ENCODE assay signal across 8 mouse cellular contexts in the genomic region with DNA sequence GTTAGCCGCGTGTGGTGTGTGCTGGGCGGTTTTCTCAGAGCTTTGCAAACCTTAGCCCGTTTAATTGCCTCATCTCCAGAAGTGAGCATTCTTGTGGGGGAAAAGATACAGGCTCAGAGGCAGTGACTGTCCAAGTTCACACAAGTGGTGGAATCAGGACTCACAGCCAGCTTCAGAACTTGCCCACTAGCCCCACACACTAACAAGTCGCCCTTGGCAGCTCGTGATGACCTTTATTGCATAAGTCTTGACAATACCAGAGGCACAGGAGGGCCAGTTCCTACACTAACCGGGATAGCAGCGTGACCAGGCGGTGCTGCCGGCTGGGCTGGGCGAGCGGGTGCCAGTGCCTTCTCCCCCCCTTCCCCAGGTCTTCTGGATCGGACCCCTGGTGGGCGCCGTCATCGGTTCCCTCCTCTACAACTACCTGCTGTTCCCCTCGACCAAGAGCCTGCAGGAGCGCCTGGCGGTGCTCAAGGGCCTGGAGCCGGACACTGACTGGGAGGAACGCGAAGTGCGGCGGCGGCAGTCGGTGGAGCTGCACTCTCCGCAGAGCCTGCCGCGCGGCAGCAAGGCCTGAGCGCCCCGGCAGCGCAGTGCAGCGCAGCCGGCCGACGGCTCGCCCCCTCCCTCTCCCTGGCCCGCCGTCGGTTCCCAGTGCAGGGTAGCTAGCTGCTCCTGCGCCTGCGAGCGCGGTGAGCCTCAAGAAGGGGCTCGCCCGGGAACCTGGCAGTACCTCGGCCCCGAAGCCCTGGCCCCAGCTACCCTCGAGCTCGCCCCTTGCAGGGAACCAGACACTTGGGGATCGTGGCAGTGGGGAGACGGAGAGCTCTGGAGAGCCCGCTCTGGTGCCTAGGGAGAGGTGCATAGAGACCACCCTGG. TPM values are rescaled to one million over a fixed set of nuclear protein-coding genes. Genes with fewer than 3 reads are reported as not detected.
A peak's percentile ranks its signal among the peaks of the same experiment; 100 is the strongest.
DNase-seq lines count a peak whose midpoint lies in the region; ATAC-seq and TF ChIP-seq lines count a peak whose summit lies in the region.

No protein-coding gene starts in this region.

- WGBS in heart, adult 2 months: 6% methylated on average over 53 of the region's 54 CpGs
- 3% methylated on average over 53 of the region's 54 CpGs for WGBS in stomach, embryonic 16.5 days

- H3K9ac ChIP-seq in heart, adult 2 months (ENCODE audit: low read depth, low read length): peak overlapping the region; percentile 33; the same call in 1 of the 2 replicates
- H3K9ac ChIP-seq in stomach, embryonic 16.5 days (ENCODE audit: low read length): peak overlapping the region; percentile 57

- DNase-seq in adrenal gland, postnatal 14 days: peak; percentile 54
- no peak for DNase-seq in adrenal gland, postnatal 4 days (ENCODE audit: low spot score in 2 of 2)
- DNase-seq in cerebellum, adult 9-11 months: peak; percentile 50
- peak; percentile 43 to 54 for DNase-seq in heart, adult 2 months
- DNase-seq in kidney, adult 9 months: peak; percentile 47
- peak; percentile 51 for DNase-seq in lung, postnatal 10 days
- DNase-seq in thymus, adult 18-20 months: no peak

- peak overlapping the region; percentile 45 for H3K4me2 ChIP-seq in stomach, embryonic 16.5 days (ENCODE audit: low read depth, low read length)

- TF ChIP-seq CTCF in heart, adult 2 months (IDR thresholded peaks at IDR 0.05): peak; percentile 9; the same call in 1 of the 2 replicates

- no peaks in the 10 kb centered on the region for H3K36me3 ChIP-seq in heart, adult 2 months (ENCODE audit: control insufficient read depth, insufficient read depth, low read length)
- no peaks in the 10 kb centered on the region for H3K36me3 ChIP-seq in stomach, embryonic 16.5 days (ENCODE audit: control insufficient read depth, insufficient read depth, low read length)

- ATAC-seq in stomach, embryonic 16.5 days (ENCODE audit: insufficient read depth, low FRiP score): peak; percentile 56; the same call in 1 of the 2 replicates

- H3K27me3 ChIP-seq in heart, adult 2 months (ENCODE audit: control insufficient read depth, insufficient read depth, low read length): peaks cover 6% of the 10 kb centered on the region; the same call in 1 of the 2 replicates
- H3K27me3 ChIP-seq in stomach, embryonic 16.5 days (ENCODE audit: control insufficient read depth, insufficient read depth, low read length): peaks cover 80% of the 10 kb centered on the region

- no peaks in the 10 kb centered on the region for H3K79me2 ChIP-seq in heart, adult 2 months (replicated peaks; ENCODE audit: control insufficient read depth, insufficient read depth, low read length)

- H3K4me1 ChIP-seq in heart, adult 2 months (ENCODE audit: control insufficient read depth, insufficient read depth, low read length): peaks cover 1% of the 10 kb centered on the region; the same call in 1 of the 2 replicates
- H3K4me1 ChIP-seq in stomach, embryonic 16.5 days (ENCODE audit: control insufficient read depth, insufficient read depth, low read length): peaks cover 16% of the 10 kb centered on the region

- no peak for TF ChIP-seq EP300 in heart, adult 2 months (IDR thresholded peaks at IDR 0.05; ENCODE audit: insufficient read depth, low read depth, low read length)

- H3K9me3 ChIP-seq in stomach, embryonic 16.5 days (replicated peaks; ENCODE audit: control insufficient read depth, low read length): no peaks in the 10 kb centered on the region

- intact Hi-C loops in heart, adult 2 months (cut with DNase I): no loop called here

- H3K27ac ChIP-seq in heart, adult 2 months: no peak overlapping the region
- H3K27ac ChIP-seq in stomach, embryonic 16.5 days (ENCODE audit: low read length): no peak overlapping the region

- no peak for TF ChIP-seq POLR2A in heart, adult 2 months (IDR thresholded peaks at IDR 0.05; ENCODE audit: insufficient read depth, low read depth, low read length)

- peak overlapping the region; percentile 27 for H3K4me3 ChIP-seq in heart, adult 2 months
- H3K4me3 ChIP-seq in stomach, embryonic 16.5 days (replicated peaks; ENCODE audit: low read length): peak overlapping the region; percentile 27

RNA-seq across cellular contexts. Expression of a gene that starts 4.8 kb away (rescaled TPM):
- 1.4 and 1.7 TPM in 2 replicates for total RNA-seq in adrenal gland, postnatal 14 days (2021)
- 10 to 100 TPM in 1 of 2 experiments, 1 to 10 TPM in 1; 1.2 to 11.4 TPM for total RNA-seq in adrenal gland, postnatal 4 days (2021)
- total RNA-seq in heart, adult 2 months (2021): under 1 TPM in 1 of 2 experiments, not detected in 1; 0.34 TPM
- polyA plus RNA-seq in heart, adult 2 months (2012; rRNA removed): 0.23 and 0.26 TPM in 2 replicates
- polyA plus RNA-seq in stomach, embryonic 16.5 days (2015; fragmentation: Nextera tagmentation; extraction: Ambion mirVana): not detected in 2 replicates

RNA-seq across cellular contexts. Expression of a gene that starts 6.9 kb away (rescaled TPM):
- total RNA-seq in adrenal gland, postnatal 14 days (2021): 2.1 and 2.3 TPM in 2 replicates
- 1 to 10 TPM; 2.5 to 3.4 TPM for total RNA-seq in adrenal gland, postnatal 4 days (2021)
- under 1 TPM in 1 of 2 experiments, not detected in 1; 0.42 TPM for total RNA-seq in heart, adult 2 months (2021)
- polyA plus RNA-seq in heart, adult 2 months (2012; rRNA removed): 0.91 and 7.2 TPM in 2 replicates
- polyA plus RNA-seq in stomach, embryonic 16.5 days (2015; fragmentation: Nextera tagmentation; extraction: Ambion mirVana): 0.19 TPM in 1 of 2 replicates, not detected in the other

RNA-seq across cellular contexts. Expression of a gene that starts 17.5 kb away (rescaled TPM):
- not detected in 2 replicates for total RNA-seq in adrenal gland, postnatal 14 days (2021)
- total RNA-seq in adrenal gland, postnatal 4 days (2021): under 1 TPM in 1 of 2 experiments, not detected in 1; 0.81 TPM
- under 1 TPM; 0.18 to 0.27 TPM for total RNA-seq in heart, adult 2 months (2021)
- 0.08 and 0.18 TPM in 2 replicates for polyA plus RNA-seq in heart, adult 2 months (2012; rRNA removed)
- polyA plus RNA-seq in stomach, embryonic 16.5 days (2015; fragmentation: Nextera tagmentation; extraction: Ambion mirVana): not detected in 2 replicates

RNA-seq across cellular contexts. Expression of a gene that starts 55.7 kb away (rescaled TPM):
- 16.3 and 17.2 TPM in 2 replicates for total RNA-seq in adrenal gland, postnatal 14 days (2021)
- 10 to 100 TPM; 23.2 to 26.8 TPM for total RNA-seq in adrenal gland, postnatal 4 days (2021)
- under 1 TPM; 0.07 to 0.39 TPM for total RNA-seq in heart, adult 2 months (2021)
- 0.26 and 0.53 TPM in 2 replicates for polyA plus RNA-seq in heart, adult 2 months (2012; rRNA removed)
- polyA plus RNA-seq in stomach, embryonic 16.5 days (2015; fragmentation: Nextera tagmentation; extraction: Ambion mirVana): 0.57 and 0.74 TPM in 2 replicates

Comparison
In these comparisons a context has a peak if more than half of its experiments do, and no peak if none do; other contexts are left out.
1. DNase-seq: peak in adrenal gland, postnatal 14 days (single experiment), cerebellum, adult 9-11 months (single experiment), heart, adult 2 months (2 of 2), kidney, adult 9 months (single experiment) and lung, postnatal 10 days (single experiment); none in adrenal gland, postnatal 4 days (0 of 2) and thymus, adult 18-20 months (0 of 2).